Mouse (Mus musculus) lung, postnatal 10 days (tissue): Measurements from ENCODE around the gene Nek9.

ENCODE experiments used
- DNase-seq: peaks from one replicate; pipeline ENCODE4 v3.0.0; 2021

Gene Nek9

GRCm38 (mm10) chr12:85346374-85346773 lies 7.2 kb upstream of the Nek9 start:
- peak; percentile 83 for DNase-seq

- DNase-seq = no peak
Measured at GRCm38 (mm10) chr12:85345559-85345958, 6.4 kb upstream of the Nek9 start.

- no peak for DNase-seq
Measured at GRCm38 (mm10) chr12:85344252-85344651, 5.1 kb upstream of the Nek9 start.

GRCm38 (mm10) chr12:85342310-85342709 lies 3.1 kb upstream of the Nek9 start:
- DNase-seq = no peak

GRCm38 (mm10) chr12:85341131-85341530 lies 2.0 kb upstream of the Nek9 start:
- peak; percentile 70 for DNase-seq

- peak; percentile 56 for DNase-seq
Measured at GRCm38 (mm10) chr12:85339947-85340346, 785 bp upstream of the Nek9 start.

GRCm38 (mm10) chr12:85338815-85339214 lies 347 bp downstream of the Nek9 start:
- DNase-seq = no peak

- DNase-seq = no peak
Measured at GRCm38 (mm10) chr12:85337567-85338311, 1.4 kb downstream of the Nek9 start.

- no peak for DNase-seq
Measured at GRCm38 (mm10) chr12:85330153-85330552, 9.0 kb downstream of the Nek9 start.

GRCm38 (mm10) chr12:85308651-85309050 lies 30.5 kb downstream of the Nek9 start:
- no peak for DNase-seq

- peak; percentile 89 for DNase-seq
Measured at GRCm38 (mm10) chr12:85305247-85305892, 33.8 kb downstream of the Nek9 start.

GRCm38 (mm10) chr12:85304725-85305124 lies 34.4 kb downstream of the Nek9 start:
- no peak for DNase-seq

- DNase-seq = no peak
Measured at GRCm38 (mm10) chr12:85303256-85303655, 35.9 kb downstream of the Nek9 start.

GRCm38 (mm10) chr12:85298835-85299180 lies 40.4 kb downstream of the Nek9 start:
- no peak for DNase-seq

- no peak for DNase-seq
Measured at GRCm38 (mm10) chr12:85298127-85298834, 40.9 kb downstream of the Nek9 start.

GRCm38 (mm10) chr12:85297345-85297997 lies 41.7 kb downstream of the Nek9 start:
- no peak for DNase-seq

GRCm38 (mm10) chr12:85296915-85297314 lies 42.2 kb downstream of the Nek9 start:
- DNase-seq = no peak

GRCm38 (mm10) chr12:85295506-85295905 lies 43.7 kb downstream of the Nek9 start:
- DNase-seq = no peak

GRCm38 (mm10) chr12:85292906-85293305 lies 46.3 kb downstream of the Nek9 start:
- DNase-seq = no peak

GRCm38 (mm10) chr12:85292288-85292687 lies 46.9 kb downstream of the Nek9 start:
- no peak for DNase-seq

- no peak for DNase-seq
Measured at GRCm38 (mm10) chr12:85291541-85291940, 47.6 kb downstream of the Nek9 start.

GRCm38 (mm10) chr12:85290633-85291032 lies 48.5 kb downstream of the Nek9 start:
- no peak for DNase-seq
